In the genomic region with DNA sequence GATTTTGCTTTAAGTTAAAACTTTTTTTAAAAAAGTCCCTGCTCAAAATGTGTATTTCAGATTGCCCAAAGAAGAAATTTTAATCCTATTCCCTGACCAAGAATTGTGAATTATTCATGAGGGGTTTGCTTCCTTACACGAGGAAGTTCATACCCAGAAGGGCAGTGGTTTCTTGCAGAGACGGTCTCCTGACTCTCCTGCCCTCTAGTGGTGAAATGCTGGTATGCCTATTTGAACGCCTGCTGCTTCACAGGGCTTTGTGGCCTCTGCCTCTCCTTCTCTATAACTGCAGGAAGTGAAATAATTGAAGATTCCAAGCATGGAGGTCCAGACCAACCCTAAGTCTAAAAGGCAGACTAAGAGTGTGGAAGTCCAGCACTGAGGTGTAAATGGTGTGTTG, we compare ENCODE assay signal across 8 mouse cellular contexts.
DNase-seq lines count a peak whose midpoint lies in the region; ATAC-seq and TF ChIP-seq lines count a peak whose summit lies in the region.

No protein-coding gene starts in this region.

- no peaks in the 10 kb centered on the region for H3K27me3 ChIP-seq in neural tube, embryonic 15.5 days (replicated peaks)
- no peaks in the 10 kb centered on the region for H3K27me3 ChIP-seq in kidney, adult 2 months (replicated peaks; ENCODE audit: control insufficient read depth, insufficient read depth, low read length)
- H3K27me3 ChIP-seq in limb, embryonic 14.5 days (ENCODE audit: control insufficient read depth, insufficient read depth, low read length), result no peaks in the 10 kb centered on the region

- H3K4me1 ChIP-seq in neural tube, embryonic 15.5 days, result no peaks in the 10 kb centered on the region
- H3K4me1 ChIP-seq in kidney, adult 2 months (ENCODE audit: control insufficient read depth, insufficient read depth, low read length), result no peaks in the 10 kb centered on the region
- H3K4me1 ChIP-seq in limb, embryonic 14.5 days (ENCODE audit: control insufficient read depth, insufficient read depth, low read length), result no peaks in the 10 kb centered on the region

- H3K4me3 ChIP-seq in neural tube, embryonic 15.5 days (replicated peaks), result no peak overlapping the region
- no peak overlapping the region for H3K4me3 ChIP-seq in kidney, adult 2 months (ENCODE audit: insufficient read depth, low read depth, low read length)
- H3K4me3 ChIP-seq in limb, embryonic 14.5 days (replicated peaks; ENCODE audit: low read length), result no peak overlapping the region

- H3K4me2 ChIP-seq in neural tube, embryonic 15.5 days, result no peak overlapping the region
- H3K4me2 ChIP-seq in limb, embryonic 14.5 days (replicated peaks; ENCODE audit: low read depth, low read length, severe bottlenecking), result no peak overlapping the region

- no peak; the same call in 1 of the 2 replicates for ATAC-seq in neural tube, embryonic 15.5 days (ENCODE audit: low FRiP score)
- ATAC-seq in limb, embryonic 14.5 days (ENCODE audit: low FRiP score, low read depth), result no peak

- no peak overlapping the region for H3K9ac ChIP-seq in neural tube, embryonic 15.5 days (replicated peaks)
- H3K9ac ChIP-seq in limb, embryonic 14.5 days (ENCODE audit: low read depth, low read length, severe bottlenecking), result no peak overlapping the region

- no peaks in the 10 kb centered on the region for H3K36me3 ChIP-seq in neural tube, embryonic 15.5 days
- H3K36me3 ChIP-seq in kidney, adult 2 months (ENCODE audit: control insufficient read depth, insufficient read depth, low read length), result no peaks in the 10 kb centered on the region
- no peaks in the 10 kb centered on the region for H3K36me3 ChIP-seq in limb, embryonic 14.5 days (ENCODE audit: control insufficient read depth, insufficient read depth, low read length)

- H3K27ac ChIP-seq in neural tube, embryonic 15.5 days (replicated peaks), result no peak overlapping the region
- H3K27ac ChIP-seq in kidney, adult 2 months (ENCODE audit: insufficient read depth, low read depth, low read length), result no peak overlapping the region
- no peak overlapping the region for H3K27ac ChIP-seq in limb, embryonic 14.5 days (replicated peaks; ENCODE audit: low read depth, low read length)

- WGBS in neural tube, embryonic 15.5 days, result 15% methylated on average over 3 of the region's 3 CpGs
- WGBS in kidney, adult 2 months, result 15% methylated on average over 3 of the region's 3 CpGs
- 25% methylated on average over 3 of the region's 3 CpGs for WGBS in limb, embryonic 14.5 days

- peak; percentile 68 for DNase-seq in neural tube, embryonic 10.5 days (ENCODE audit: extremely low spot score, low spot score)
- DNase-seq in brain, embryonic 14.5 days (ENCODE audit: low read depth), result peak; percentile 85
- DNase-seq in fibroblast of lung, adult 2 months (ENCODE audit: low read depth), result peak; percentile 24
- peak; percentile 84 for DNase-seq in kidney, adult 2 months
- peak; percentile 76 for DNase-seq in limb, embryonic 14.5 days (ENCODE audit: low spot score)
- DNase-seq in ovary, postnatal 36 days (ENCODE audit: low spot score), result peak; percentile 22
- DNase-seq in T-cell, adult 2 months (ENCODE audit: low spot score), result no peak

- no peaks in the 10 kb centered on the region for H3K9me3 ChIP-seq in neural tube, embryonic 15.5 days (replicated peaks)
- no peaks in the 10 kb centered on the region for H3K9me3 ChIP-seq in limb, embryonic 14.5 days (ENCODE audit: control insufficient read depth, low read length)

- peak; percentile 88 for TF ChIP-seq CTCF in brain, embryonic 14.5 days (IDR thresholded peaks at IDR 0.05; ENCODE audit: borderline replicate concordance, extremely low read depth, insufficient read depth, insufficient read length)
- TF ChIP-seq CTCF in kidney, adult 2 months (conservative IDR thresholded peaks at IDR 0.05; ENCODE audit: insufficient read depth, insufficient read length, low read depth, low read length), result peak; percentile 90

- no peak for TF ChIP-seq POLR2A in brain, embryonic 14.5 days (IDR thresholded peaks at IDR 0.05; ENCODE audit: borderline replicate concordance, extremely low read depth, insufficient read depth, insufficient read length, poor library complexity, severe bottlenecking)
- no peak for TF ChIP-seq POLR2A in kidney, adult 2 months (IDR thresholded peaks at IDR 0.05; ENCODE audit: low read depth, low read length)
- TF ChIP-seq POLR2A in limb, embryonic 14.5 days (IDR thresholded peaks at IDR 0.05; ENCODE audit: borderline replicate concordance, extremely low read depth, insufficient read depth, insufficient read length), result no peak
